Mouse (Mus musculus) heart, postnatal 14 days (tissue): ENCODE data around the gene Ppp4r2. TPM values are rescaled to one million over a fixed set of nuclear protein-coding genes. Genes with fewer than 3 reads are reported as not detected.
A peak's percentile ranks its signal among the peaks of the same experiment; 100 is the strongest.

Experiments
- DNase-seq, 2 experiments: peaks; one replicate each; pipeline ENCODE4 v3.0.0; 2021 to 2022
- intact Hi-C: fragments of 180-260 bp; cut with DNase I; formaldehyde crosslinking; loops from one replicate; pipeline ENCODE4 v1.15.1; 2025
- long read RNA-seq, 2 experiments: library from polyadenylated mRNA; stranded (forward); transcript quantifications; one replicate each; pipeline ENCODE4 v2.0.0; 2021
- total RNA-seq, 2 experiments: library from RNA; stranded (reverse); gene quantifications; 2 replicates each; pipeline ENCODE4 v1.2.3; 2021

Ppp4r2 gene
- total RNA-seq, result 10 to 100 TPM; 49.5 to 51.3 TPM
- long read RNA-seq, experiment 1, full-length matches to known transcripts, result 42 of 49 reads
- long read RNA-seq, experiment 1, partial matches to known transcripts, result 2 of 49 reads
- long read RNA-seq, experiment 1, other reads (novel, unspliced or antisense), result 5 of 49 reads
- long read RNA-seq, experiment 2, full-length matches to known transcripts, result 36 of 41 reads
- long read RNA-seq, experiment 2, partial matches to known transcripts, result 1 of 41 reads
- long read RNA-seq, experiment 2, other reads (novel, unspliced or antisense), result 4 of 41 reads

DNA sequence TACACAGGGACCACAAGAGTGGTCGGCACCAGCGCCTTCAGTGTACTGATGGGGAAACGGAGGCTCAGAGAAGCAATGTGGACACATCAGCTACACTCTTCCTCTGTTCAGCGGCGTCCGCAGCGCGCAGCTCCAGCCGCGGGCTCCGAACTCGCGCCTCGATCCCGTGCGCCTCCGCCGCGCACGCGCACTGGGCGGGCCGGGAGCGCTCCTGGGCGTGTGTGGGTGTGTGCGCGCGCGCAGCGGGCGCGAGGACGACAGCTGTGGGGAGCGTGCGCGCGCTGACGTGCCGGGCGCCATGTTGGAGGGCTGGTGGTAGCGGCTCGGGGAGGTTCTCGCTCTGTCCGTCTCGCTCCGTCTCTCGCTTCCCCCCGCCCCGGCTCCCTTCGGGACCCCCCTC lies at the start of gene Ppp4r2:
TSS of gene Ppp4r2 (plus strand) at position 268 of the 400 bp plus-strand sequence.
- intact Hi-C loops, result loop anchor here (5.0 kb wide), 1 partner anchor 39 kb away; no protein-coding TSS in a partner anchor
- peak; percentile 94 to 96 for DNase-seq

DNA sequence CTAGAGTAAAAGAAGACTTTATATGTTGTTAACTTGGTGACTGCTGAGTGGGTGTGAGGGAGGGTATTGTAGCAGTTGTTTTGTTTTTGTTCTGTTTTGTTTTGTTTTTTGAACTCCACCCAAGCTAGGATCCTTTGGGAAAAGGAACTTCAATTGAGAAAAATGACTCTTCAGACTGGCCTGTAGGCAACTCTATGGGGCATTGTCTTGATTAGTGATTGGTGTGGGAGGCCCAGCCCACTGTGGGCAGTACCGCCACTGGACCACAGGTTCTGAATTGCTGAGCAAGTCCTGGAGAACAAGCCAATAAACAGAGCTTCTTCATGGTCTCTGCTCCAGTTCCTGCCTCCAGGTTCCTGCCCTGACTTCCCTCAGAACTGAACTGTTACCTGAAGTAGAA lies 45.7 kb upstream of the Ppp4r2 start:
- intact Hi-C loops, result no loop called here
- no peak for DNase-seq

DNA sequence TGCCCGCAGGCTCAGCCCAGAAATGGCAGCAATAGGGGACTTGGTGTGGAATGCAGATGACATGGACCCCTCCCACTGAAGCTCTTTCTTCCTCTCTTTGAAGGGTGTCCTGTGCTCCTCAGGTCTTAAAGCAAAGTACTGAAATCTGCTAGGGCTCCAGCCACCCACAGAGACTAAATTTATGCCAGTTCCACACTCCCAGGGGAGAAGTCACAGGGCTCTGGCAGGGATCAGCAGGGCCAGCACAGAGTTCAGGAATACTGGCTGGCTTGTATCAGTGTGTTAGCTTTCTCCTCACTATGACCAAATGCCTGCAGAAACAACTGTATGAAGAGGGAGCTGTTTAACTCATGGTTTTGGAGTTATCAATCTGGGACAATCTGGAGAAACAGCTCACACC lies 44.3 kb upstream of the Ppp4r2 start:
- no peak for DNase-seq
- intact Hi-C loops, result no loop called here

DNA sequence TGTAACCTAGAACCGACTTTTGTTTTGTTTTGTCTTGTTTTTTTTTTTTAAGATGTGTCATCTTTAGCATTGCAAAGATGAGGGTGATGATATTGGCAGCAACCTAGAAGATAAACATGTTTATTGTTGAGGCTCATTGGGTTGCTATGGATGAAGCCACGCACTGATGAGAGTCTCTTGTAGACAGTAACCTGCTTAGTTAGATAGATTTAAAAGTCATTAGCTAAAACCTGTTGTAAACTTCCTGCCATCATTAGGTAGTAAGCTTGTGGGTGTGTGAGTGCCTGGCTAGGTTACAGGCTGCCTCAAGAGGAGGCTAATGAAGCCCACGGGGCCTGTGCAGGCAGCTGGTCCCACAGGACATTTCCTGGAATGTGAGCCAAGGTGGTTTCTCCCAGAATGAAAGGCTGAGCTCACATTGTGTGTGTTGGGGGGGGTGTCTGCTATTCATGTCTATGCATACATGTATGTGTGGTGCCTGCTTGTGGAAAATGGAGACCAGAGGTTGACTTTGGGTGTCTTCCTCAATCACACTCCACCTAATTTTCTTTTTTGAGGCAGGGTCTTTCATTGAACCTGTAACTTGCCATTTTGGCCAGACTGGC lies 41.3 kb upstream of the Ppp4r2 start:
- DNase-seq, result no peak
- intact Hi-C loops, result no loop called here

DNA sequence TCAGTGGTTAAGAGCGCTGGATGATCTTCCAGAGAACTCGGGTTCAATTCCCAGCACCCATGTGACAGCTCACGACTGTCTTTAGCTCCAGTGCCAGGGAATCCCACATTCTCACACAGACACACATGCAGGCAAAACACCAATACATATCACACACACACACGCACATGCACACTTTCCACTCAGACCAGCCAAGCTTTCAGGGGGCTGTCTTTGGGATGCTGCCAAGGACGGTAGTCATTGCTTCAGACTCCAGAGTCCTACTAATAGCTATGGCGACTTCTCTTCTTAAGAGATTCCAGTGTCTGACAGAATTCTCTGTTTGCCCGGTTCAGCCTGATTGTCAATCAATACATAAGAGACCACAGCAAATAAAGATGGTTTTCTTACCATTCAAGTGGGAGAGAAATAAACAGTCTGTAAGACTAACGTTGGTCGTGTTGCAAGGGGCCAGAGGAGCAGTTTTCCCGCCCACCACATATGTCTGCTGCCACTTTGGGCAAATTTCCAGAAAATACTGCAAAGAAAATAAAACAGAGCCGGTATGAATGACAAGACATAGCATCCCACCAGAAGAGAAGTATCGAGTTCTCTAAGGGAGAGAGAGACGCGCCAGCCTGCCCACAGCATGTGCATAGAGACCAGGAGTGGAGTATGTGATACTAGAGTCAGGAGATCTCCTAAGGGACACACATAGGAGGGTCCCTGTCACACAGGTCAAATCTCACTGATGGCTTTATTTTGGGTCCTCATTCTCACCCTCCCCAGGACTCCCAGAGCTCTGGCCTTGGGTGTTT lies 40.3 kb upstream of the Ppp4r2 start:
- intact Hi-C loops, result no loop called here
- no peak for DNase-seq

DNA sequence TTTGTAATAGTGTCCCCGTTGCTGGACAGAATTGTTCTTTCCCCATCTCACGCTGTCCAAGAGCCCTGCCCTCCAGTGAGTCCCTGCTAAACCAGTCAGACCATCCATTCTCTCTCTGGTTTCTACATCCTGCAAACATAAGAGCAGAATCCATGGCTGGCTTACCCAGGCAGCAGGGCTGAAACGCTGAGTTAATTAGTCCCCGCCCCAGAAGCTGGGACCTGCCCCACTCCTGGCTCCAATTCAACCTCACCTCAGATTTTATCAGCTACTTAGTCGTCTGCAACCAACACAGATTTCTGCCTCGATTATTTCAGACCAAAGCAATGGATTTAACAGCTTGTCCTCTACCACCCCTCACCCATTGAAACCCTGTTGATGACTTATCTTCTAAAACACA lies 37.6 kb upstream of the Ppp4r2 start:
- intact Hi-C loops, result no loop called here
- no peak for DNase-seq

DNA sequence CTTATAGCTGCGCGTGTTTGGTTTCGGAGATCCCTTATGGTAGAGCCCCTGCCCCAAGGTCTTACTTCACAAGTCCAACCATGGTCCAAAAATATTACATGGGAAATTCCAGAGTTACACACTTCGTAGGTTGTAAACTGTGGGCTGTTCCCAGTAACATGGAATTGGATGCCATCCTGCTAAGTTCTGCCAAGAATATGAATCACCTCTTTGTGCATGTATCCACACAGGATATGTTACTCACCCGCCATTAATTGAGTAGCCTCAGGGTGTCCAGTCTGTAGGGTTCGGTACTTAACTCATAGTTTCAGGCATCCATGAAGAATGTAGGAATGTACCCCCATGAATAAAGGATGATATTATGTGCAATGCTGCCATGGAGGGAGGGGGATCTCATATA lies 34.1 kb upstream of the Ppp4r2 start:
- intact Hi-C loops, result no loop called here

DNA sequence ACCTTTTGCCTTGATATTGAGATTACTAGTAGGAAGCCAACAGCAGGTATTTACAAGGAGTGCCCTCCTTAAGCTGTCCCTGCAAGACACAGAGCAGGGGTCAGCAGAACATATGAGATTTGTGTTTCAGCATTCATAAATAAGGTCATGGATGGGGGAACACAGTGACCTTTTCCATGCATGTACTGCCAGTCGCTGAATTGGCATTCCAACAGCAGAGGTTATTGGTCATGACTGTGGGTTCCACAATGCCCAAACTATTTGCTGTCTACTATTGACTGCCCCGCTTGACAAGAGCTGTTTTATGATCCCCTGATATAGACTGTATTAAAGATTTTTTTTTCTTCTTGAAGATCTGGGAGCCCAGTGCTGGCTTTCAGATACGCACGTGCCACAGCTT lies 33.7 kb upstream of the Ppp4r2 start:
- no peak for DNase-seq
- intact Hi-C loops, result no loop called here

More for the DNA sequence above, 34.1 kb upstream of the Ppp4r2 start:
- no peak for DNase-seq

DNA sequence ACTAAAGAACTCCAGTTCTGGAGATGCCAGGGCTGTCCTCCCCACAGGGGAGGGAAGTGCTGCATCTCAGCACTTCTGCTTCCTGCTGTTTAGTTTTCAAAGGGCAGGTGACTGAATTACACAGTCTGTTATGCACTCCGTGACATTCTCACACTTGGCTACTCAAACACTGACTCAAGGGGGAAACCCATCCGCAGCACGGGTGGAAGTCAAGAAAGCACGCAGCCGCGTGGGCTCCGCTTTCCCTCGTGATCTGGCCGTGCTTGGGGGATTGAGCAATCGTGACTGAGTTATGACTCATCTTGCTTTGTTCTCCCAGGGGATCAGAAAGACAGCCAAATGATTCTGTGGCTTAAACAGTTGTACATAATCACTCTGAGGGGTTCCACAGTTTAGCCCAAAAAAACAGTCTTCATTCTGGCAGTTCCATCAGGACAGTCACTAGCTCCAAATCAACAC lies 32.9 kb upstream of the Ppp4r2 start:
- intact Hi-C loops, result no loop called here
- peak; percentile 58 to 67 for DNase-seq

DNA sequence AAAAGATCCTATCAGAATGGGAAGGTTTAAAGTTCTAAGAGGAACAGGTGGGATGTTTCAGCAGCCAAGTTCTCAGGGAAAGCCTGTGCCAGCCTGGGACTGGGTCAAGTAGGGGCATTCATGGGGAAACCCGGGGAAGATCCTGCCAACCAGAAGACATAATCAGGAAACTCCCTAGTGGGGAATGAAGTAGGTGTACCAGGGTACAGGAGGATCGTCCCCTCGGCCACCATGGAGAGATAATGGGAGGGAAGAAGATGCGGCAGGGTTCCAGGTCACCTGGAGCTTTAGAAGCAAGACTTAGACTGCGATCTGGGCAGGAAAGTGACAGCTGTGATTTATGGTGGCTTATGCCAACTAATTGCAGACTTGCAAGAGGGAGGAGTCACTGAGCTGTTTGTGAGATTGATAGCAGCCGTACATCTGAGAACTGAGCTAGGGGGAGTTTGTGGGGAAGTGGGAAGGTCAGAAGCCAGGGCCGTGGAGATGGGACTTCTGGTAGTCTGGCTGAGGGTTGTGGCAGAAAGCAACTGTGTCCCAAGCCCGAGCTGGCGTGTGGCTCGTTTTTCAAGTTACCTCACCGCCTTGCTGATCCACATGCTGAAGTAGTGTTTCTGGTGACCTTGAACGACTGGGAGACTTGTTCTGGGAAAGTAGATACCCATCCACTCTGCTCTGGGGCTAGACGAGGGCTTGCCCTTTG lies 30.9 kb upstream of the Ppp4r2 start:
- DNase-seq, result peak; percentile 24 to 41
- intact Hi-C loops, result no loop called here

DNA sequence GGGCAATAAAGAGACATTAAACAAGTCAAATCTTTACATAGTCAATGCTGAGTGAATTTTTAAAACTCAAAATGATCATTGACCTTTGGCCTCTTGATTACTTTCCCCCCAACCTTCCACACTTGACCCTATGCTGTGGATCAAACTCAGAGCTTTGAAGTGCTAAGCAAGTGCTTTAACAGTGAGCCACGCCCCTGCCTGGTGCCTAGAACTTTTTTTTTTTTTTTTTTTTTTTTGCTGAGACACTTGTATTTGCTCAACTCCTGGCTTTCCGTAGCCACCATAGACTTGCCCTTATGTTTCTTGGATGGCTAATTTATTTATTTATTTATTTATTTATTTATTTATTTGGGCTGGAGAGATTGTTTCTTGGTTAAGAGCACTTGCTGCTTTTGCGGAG lies 30.2 kb upstream of the Ppp4r2 start:
- intact Hi-C loops, result no loop called here

DNA sequence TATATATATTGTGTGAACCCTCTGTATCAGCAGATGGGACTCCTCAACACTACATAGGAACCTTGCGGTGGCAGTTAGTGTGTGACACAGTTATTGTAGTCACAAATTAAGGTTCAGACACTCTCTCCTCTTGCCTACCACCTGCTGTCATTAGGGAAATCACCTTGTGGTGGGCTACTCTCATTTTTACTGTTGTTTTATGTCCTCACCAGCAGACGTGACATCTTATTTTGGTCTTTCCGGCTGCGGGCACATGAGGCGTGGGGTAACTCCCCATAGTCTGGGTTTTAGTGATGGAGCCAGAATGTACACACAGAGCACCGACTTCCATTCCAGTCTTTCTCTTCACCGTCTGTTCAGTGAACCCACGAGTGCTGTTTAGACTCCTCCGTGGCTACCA lies 26.2 kb upstream of the Ppp4r2 start:
- intact Hi-C loops, result no loop called here
- no peak for DNase-seq

More for the DNA sequence above, 30.2 kb upstream of the Ppp4r2 start:
- DNase-seq, result no peak

DNA sequence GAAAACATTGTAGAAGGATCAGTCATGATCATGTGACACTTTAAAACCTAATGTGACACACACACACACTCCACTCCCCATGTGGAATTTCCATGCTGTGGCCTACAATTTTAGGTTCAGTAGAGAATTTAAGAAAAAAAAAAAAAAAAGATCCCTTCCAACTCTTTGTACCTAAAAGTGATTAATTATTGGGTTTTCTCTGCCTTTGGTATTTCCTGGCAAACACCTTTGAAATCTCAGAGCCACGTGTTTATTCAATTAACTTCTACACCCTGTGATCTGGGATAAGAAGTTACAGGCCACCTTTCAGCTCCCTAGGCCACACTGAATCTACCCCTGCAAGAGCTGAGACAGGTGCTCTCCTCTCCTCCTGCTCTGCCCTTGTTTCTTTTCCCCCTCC lies 25.7 kb upstream of the Ppp4r2 start:
- DNase-seq, result no peak
- intact Hi-C loops, result no loop called here

DNA sequence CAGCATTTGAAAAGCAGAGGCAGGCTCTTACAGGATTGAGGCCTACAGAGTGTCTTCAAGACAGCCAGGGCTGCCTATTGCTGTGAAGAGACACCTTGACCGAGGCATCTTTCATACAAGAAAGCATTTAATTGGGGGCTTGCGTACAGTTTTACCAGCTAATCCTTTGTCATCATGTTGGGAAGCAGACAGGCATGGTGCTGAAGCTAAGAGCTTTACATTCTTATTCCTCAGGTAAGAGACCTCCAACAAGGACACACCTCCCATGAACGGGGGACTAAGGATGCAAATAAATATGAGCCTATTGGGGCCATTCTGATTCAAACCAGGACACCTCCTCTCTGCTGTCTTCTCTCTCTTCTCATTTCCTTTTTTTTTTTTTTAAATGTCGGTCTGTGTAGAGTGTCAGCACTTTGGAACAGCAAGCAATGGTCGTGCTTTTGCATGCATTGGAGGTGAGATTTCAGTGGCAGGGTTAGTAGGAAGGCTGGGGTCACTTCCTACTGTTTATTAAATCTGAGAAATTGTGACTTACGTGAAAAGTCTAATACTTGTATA lies 25.1 kb upstream of the Ppp4r2 start:
- intact Hi-C loops, result no loop called here
- no peak for DNase-seq

DNA sequence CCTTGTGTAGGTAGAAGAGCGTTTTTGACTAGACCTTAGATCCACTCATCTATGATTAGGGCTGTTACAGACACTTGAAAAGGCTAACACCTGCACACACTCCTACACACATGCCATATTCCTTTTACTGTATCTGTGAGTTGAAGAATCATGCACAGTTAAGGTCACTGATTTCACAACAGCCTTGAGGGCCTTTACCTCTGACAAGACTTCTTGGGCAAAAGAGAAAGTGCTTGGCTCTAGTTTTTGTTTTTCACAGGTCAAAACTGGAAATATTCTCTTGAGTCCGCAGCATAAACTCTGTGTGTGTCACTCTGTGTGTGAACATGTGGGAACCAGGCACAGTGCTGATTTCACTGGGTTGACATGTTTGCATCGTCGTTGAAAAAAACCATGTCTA lies 23.3 kb upstream of the Ppp4r2 start:
- DNase-seq, result no peak
- intact Hi-C loops, result no loop called here

DNA sequence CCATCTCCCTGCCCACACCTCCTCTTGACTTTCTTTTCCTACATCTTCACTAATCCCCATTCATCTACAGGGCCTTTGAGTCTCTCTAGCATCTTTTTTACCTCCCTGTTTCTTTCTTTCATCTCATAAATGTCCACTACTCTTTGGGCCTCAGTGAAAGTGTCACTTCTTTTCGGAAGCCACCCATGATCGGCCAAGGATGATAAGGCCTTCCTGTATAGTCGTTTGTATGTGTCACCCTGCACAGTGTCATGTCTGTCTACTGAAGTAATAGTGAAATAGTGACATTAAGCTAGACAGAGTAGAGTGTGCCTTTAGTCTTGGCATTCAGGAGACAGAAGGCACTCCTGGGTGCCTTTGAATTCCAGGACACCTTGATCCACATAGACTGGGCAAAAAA lies 21.7 kb upstream of the Ppp4r2 start:
- no peak for DNase-seq
- intact Hi-C loops, result no loop called here

DNA sequence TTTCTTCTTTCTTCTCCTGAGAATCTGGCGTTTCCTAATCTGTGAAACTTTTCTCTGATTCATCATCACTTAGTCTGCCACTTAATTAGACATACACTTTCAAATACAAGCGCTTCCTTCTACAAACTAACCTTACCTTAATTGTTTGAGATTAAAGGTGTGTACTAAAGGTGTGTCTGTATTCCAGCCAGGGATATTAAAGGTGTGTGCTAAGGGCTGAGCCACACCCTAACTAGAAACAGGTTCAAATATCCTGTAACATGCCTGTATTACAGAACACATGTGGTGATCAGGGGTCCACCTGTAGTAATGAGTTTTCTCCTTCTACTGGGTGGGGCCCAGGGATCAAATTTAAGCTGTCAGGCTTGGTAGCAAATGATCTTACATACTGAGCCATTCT lies 12.1 kb upstream of the Ppp4r2 start:
- intact Hi-C loops, result no loop called here
- DNase-seq, result no peak

DNA sequence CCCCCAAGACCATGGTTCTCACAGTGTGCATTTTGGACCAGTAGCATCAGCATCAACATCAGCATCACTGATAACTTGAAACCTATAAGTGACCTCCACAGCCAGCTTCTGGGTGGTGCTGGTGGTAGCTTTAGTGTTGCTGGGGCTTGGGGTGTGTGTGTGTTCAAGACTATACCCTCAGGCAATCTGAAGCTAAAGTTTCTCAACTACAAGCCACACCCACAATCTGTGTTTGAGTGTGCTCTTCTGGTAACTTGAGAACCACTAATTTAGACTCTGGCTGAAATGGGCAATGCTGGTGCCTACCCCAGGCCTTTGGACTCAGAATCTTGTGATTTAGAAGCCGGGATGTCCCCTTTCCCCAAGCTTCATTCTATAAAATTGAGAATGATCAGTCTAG lies 10.1 kb upstream of the Ppp4r2 start:
- no peak for DNase-seq
- intact Hi-C loops, result no loop called here

DNA sequence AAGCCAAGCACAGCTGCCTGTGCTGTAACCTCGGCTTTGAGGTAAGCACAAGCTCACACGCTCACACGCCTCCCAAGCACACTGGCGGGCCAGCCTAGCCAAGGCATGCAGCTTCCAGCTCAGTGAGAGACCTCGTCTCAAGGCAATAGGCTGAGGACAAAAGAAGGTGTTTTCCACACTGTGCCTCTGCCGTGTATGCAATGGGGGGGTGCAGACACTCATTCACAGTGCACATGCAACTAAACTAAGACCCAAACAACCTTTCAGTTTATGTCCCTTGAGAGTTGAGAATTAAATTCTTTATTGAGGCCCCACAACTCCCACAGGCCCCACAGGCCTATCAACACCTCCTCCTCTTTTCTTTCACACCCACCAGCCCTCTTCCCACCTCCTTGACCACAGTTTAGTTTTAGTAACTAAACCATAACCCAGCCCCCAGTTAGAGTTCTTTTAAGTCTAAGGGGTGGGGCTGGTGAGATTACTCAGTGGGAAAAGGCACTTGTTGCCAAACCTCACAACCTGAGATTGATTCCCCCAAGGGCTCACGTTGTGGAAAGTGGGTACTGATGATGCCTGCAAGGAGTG lies 8.9 kb upstream of the Ppp4r2 start:
- no peak for DNase-seq
- intact Hi-C loops, result no loop called here

DNA sequence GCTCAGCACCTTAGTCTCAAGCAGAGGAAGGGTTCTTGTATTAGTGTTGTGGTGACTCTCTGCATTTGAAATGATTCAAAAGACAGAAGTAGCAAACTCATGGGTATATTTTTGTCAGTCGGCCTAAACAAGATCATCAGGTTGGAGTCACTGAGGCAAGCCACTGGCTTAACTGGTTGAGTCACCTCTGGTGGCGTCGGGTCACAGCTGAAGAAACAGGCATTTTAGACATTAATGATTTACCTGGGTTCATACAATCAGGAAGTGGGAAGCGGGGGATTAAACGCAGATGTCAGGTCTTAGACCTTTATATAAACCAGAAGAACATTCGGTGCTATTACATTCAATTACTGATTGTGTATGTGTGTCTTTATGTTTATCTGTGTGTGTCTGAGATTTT lies 7.4 kb upstream of the Ppp4r2 start:
- intact Hi-C loops, result no loop called here

More for the DNA sequence above, 7.4 kb upstream of the Ppp4r2 start:
- DNase-seq, result no peak
